Mouse (Mus musculus) c-Kit-positive CD71-positive TER-119-positive erythroid progenitor cells, embryonic 14.5 days (primary cell): ENCODE results near the gene Lancl1.

Experiments
- DNase-seq: peaks from one replicate; pipeline ENCODE4 v3.0.0-alpha.2; 2013; ENCODE audit warnings: low spot score

Lancl1 gene

GRCm38 (mm10) chr1:67017101-67017870 is 21.4 kb downstream of the Lancl1 start:
- no peak for DNase-seq

- no peak for DNase-seq
Measured at GRCm38 (mm10) chr1:67014205-67014604, 24.5 kb downstream of the Lancl1 start.

GRCm38 (mm10) chr1:67010520-67010919 is 28.2 kb downstream of the Lancl1 start:
- DNase-seq, result no peak

GRCm38 (mm10) chr1:67003699-67004098 is 35.0 kb downstream of the Lancl1 start:
- no peak for DNase-seq

- DNase-seq, result no peak
Measured at GRCm38 (mm10) chr1:67002226-67002625, 36.4 kb downstream of the Lancl1 start.

GRCm38 (mm10) chr1:67001367-67001766 is 37.3 kb downstream of the Lancl1 start:
- no peak for DNase-seq

GRCm38 (mm10) chr1:67000484-67000883 is 38.2 kb downstream of the Lancl1 start:
- no peak for DNase-seq

GRCm38 (mm10) chr1:66998601-66999000 is 40.1 kb downstream of the Lancl1 start:
- DNase-seq, result no peak

GRCm38 (mm10) chr1:66998188-66998587 is 40.5 kb downstream of the Lancl1 start:
- no peak for DNase-seq

GRCm38 (mm10) chr1:66996819-66997218 is 41.9 kb downstream of the Lancl1 start:
- DNase-seq, result no peak

GRCm38 (mm10) chr1:66992764-66993163 is 45.9 kb downstream of the Lancl1 start:
- DNase-seq, result no peak

GRCm38 (mm10) chr1:66987558-66988190 is 51.0 kb downstream of the Lancl1 start:
- DNase-seq, result no peak

GRCm38 (mm10) chr1:66985906-66986305 is 52.8 kb downstream of the Lancl1 start:
- DNase-seq, result no peak

- no peak for DNase-seq
Measured at GRCm38 (mm10) chr1:66985129-66985698, 53.5 kb downstream of the Lancl1 start.

- no peak for DNase-seq
Measured at GRCm38 (mm10) chr1:66980129-66980528, 58.5 kb downstream of the Lancl1 start.

GRCm38 (mm10) chr1:66975456-66975855 is 63.2 kb downstream of the Lancl1 start:
- DNase-seq, result no peak

- DNase-seq, result no peak
Measured at GRCm38 (mm10) chr1:66964857-66965256, 73.8 kb downstream of the Lancl1 start.

GRCm38 (mm10) chr1:66960536-66961243 is 78.0 kb downstream of the Lancl1 start:
- no peak for DNase-seq

GRCm38 (mm10) chr1:66957361-66957760 is 81.3 kb downstream of the Lancl1 start:
- no peak for DNase-seq

GRCm38 (mm10) chr1:66951086-66951485 is 87.6 kb downstream of the Lancl1 start:
- DNase-seq, result no peak
